Mouse (Mus musculus) spleen, adult 2 months (tissue): ENCODE results near the gene Zfyve28.

Source experiments
- CTCF ChIP-seq: fragments of 200-500 bp; IDR thresholded peaks from 2 replicates; pipeline ENCODE4 v1.5.1; 2011; ENCODE audit warnings: mild to moderate bottlenecking, inconsistent platforms; ENCODE audit not compliant: insufficient read depth, insufficient read length, insufficient replicate concordance; ENCODE audit errors: extremely low read depth
- POLR2A ChIP-seq: fragments of 200-500 bp; IDR thresholded peaks from 2 replicates; pipeline ENCODE4 v1.6.1; 2011; ENCODE audit warnings: low read depth, low read length, inconsistent platforms

DNA sequence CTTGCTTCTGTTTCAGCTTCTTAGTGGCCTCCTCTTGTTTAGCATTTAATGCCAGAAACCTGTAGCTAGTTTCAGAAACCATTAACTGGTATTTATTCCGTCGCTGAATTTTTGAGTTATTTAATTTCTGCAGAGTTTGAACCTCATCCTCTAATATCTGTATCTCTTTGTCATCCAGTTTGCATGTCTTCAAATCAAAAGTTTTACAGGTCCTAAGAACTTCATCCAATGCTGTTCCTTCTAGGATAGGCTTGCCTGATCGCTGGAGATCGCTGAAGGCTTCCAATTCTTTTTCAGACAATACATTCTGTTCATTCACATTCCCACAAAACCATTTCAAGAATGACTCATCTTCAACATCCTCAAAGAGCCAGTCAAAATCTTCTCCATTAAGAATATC, 120.4 kb downstream of the Zfyve28 start:
- TF ChIP-seq POLR2A (no peak), CTCF (no peak)
